ENCODE assay signal across 9 mouse cellular contexts in genomic region chr15:66442333-66442732, GRCm38 (mm10). TPM values are rescaled to one million over a fixed set of nuclear protein-coding genes. Genes with fewer than 3 reads are reported as not detected.
DNase-seq lines count a peak whose midpoint lies in the region; ATAC-seq and TF ChIP-seq lines count a peak whose summit lies in the region.
"Had no signal": no experiment of that assay in that cellular context is flagged by ENCODE, and none has a peak within 500 bp of the region (broad histone marks: within the 10 kb centered on the region; RNA-seq: fewer than 3 reads in every experiment).

No protein-coding gene starts in this region.

- no peaks in the 10 kb centered on the region for H3K27me3 ChIP-seq in embryonic facial prominence, embryonic 10.5 days (replicated peaks; ENCODE audit: low read depth, poor library complexity, severe bottlenecking)
- H3K27me3 ChIP-seq in liver, postnatal 0 days (ENCODE audit: insufficient read depth, low read length): no peaks in the 10 kb centered on the region

- H3K9ac ChIP-seq in liver, postnatal 0 days (replicated peaks): no peak overlapping the region

- no peak overlapping the region for H3K27ac ChIP-seq in embryonic facial prominence, embryonic 10.5 days (replicated peaks)
- H3K27ac ChIP-seq in liver, postnatal 0 days (ENCODE audit: low read depth): no peak overlapping the region

- TF ChIP-seq EP300 in liver, postnatal 0 days (IDR thresholded peaks at IDR 0.05; ENCODE audit: low read depth): no peak

- WGBS in embryonic facial prominence, embryonic 10.5 days: 42% methylated on average over 3 of the region's 3 CpGs
- 31% methylated on average over 3 of the region's 3 CpGs for WGBS in liver, postnatal 0 days (ENCODE audit: insufficient replicate concordance)

- H3K4me2 ChIP-seq in liver, postnatal 0 days (ENCODE audit: low read depth, low read length): no peak overlapping the region

- 0 out of 2 replicates have a peak, but pooled peaks cover 3% of the 10 kb centered on the region for H3K4me1 ChIP-seq in embryonic facial prominence, embryonic 10.5 days
- no peaks in the 10 kb centered on the region for H3K4me1 ChIP-seq in liver, postnatal 0 days (ENCODE audit: insufficient read depth)

- no peaks in the 10 kb centered on the region for H3K36me3 ChIP-seq in embryonic facial prominence, embryonic 10.5 days (replicated peaks)
- no peaks in the 10 kb centered on the region for H3K36me3 ChIP-seq in liver, postnatal 0 days (replicated peaks; ENCODE audit: insufficient read depth, low read length)

- peak; percentile 48 for TF ChIP-seq CTCF in liver, postnatal 0 days (IDR thresholded peaks at IDR 0.05; ENCODE audit: low read depth)

- H3K9me3 ChIP-seq in embryonic facial prominence, embryonic 10.5 days: no peaks in the 10 kb centered on the region
- H3K9me3 ChIP-seq in liver, postnatal 0 days (ENCODE audit: low read length): no peaks in the 10 kb centered on the region

- peak; percentile 29 for ATAC-seq in inflammation-experienced regulatory T-cells, adult 6 months
- ATAC-seq in liver, postnatal 0 days: no peak

- H3K4me3 ChIP-seq in embryonic facial prominence, embryonic 10.5 days: no peak overlapping the region
- H3K4me3 ChIP-seq in liver, postnatal 0 days (ENCODE audit: low read depth, low read length): no peak overlapping the region

- peak; percentile 7 for DNase-seq in ovary, postnatal 14 days (ENCODE audit: low spot score)
- DNase-seq in ovary, postnatal 10 days (ENCODE audit: low spot score): no peak
- DNase-seq in adrenal gland, postnatal 36 days: peak; percentile 53 to 58
- peak; percentile 26 for DNase-seq in embryonic facial prominence, embryonic 10.5 days (ENCODE audit: low spot score)
- no peak for DNase-seq in liver, postnatal 0 days
- DNase-seq in right cerebral cortex, adult 18-20 months: peak; percentile 70
- DNase-seq in c-Kit-positive CD71-positive TER-119-positive erythroid progenitor cells, embryonic 14.5 days (ENCODE audit: low spot score): no peak

RNA-seq across cellular contexts. Expression of gene Lrrc6, which starts 58.4 kb away (rescaled TPM):
- total RNA-seq in adrenal gland, postnatal 36 days (2021): under 1 TPM; 0.20 to 0.40 TPM
- 0.27 and 0.28 TPM in 2 replicates for polyA plus RNA-seq in embryonic facial prominence, embryonic 10.5 days (2016; fragmentation: Nextera tagmentation; extraction: Ambion mirVana)
- polyA plus RNA-seq in inflammation-experienced regulatory T-cells, adult 6 months (2017; shearing (Covaris generic)): under 1 TPM in 1 of 3 experiments, not detected in 2; 0.28 TPM
- polyA plus RNA-seq in liver, postnatal 0 days (2015; fragmentation: Nextera tagmentation; extraction: Ambion mirVana): not detected in 2 replicates
- total RNA-seq: heart, adult 18-20 months had no signal

Comparison
In these comparisons a context has a peak if more than half of its experiments do, and no peak if none do; other contexts are left out.
1. DNase-seq: peak in ovary, postnatal 14 days (single experiment), adrenal gland, postnatal 36 days (2 of 2), embryonic facial prominence, embryonic 10.5 days (single experiment) and right cerebral cortex, adult 18-20 months (single experiment); none in ovary, postnatal 10 days (single experiment), liver, postnatal 0 days (single experiment) and c-Kit-positive CD71-positive TER-119-positive erythroid progenitor cells, embryonic 14.5 days (single experiment).